Mouse (Mus musculus) cerebellum, adult (tissue): ENCODE measurements around the gene Ceacam16.

Experiments
- ATAC-seq: cut with Nextera tagmentation; 2 replicates; pipeline ENCODE4 v1.9.2; 2017; ENCODE audit warnings: mild to moderate bottlenecking, moderate library complexity, mixed read lengths; ENCODE audit not compliant: insufficient number of reproducible peaks, low FRiP score, low TSS enrichment

The Ceacam16 gene

DNA sequence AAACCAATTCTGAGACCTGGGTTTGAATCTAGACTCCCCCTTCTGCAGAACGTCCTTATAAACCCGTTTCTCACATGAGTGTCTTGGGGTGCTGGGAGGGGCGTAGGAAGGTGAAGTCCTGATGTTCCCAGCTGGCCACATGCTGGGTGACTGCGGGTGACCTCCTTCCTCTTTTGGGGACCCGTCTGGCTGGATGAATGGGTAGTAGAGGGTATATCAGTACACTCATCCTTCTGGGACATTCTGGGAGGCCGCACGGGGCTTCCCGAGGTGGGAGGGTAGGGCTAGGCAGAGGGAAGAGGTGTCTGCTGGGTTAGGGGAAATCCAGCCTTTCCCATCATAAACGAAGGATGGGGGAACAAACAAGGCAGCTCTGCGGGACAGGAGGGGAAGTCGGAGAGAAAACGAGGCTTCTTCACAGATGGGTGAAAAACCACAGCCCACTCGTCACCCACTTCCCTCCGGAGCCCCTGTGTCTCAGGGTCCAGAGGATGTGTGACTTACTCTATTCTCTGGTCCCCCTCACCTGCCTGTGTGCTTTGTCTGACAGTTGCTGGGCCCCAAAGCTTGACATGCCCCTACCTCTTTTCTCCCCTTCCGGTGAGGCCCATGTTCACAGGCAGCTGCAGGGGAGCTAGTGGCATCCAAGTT lies 16.5 kb downstream of the Ceacam16 start:
- ATAC-seq: no peak

DNA sequence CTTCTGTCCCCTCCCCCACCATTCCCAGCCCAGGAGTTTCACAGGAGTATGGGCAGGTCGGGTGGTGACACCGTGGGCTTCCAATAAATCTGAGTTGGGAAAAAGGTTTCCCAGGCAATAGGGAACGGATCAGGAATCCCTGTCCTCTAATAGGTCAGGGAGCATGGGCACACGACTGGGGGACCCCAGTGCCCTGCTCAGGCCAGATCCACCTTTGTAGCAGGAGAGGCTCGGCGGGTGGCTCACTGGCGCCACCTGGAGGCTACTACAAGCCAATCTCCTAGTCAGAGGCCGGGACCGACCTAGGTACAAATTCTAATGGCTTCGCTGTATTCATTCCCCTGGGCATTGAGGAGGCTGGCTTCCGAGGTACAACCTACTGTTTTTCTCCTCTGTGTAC lies 17.5 kb downstream of the Ceacam16 start:
- ATAC-seq: 0 out of 2 replicates have a peak, but pooled peaks have one; percentile 10

DNA sequence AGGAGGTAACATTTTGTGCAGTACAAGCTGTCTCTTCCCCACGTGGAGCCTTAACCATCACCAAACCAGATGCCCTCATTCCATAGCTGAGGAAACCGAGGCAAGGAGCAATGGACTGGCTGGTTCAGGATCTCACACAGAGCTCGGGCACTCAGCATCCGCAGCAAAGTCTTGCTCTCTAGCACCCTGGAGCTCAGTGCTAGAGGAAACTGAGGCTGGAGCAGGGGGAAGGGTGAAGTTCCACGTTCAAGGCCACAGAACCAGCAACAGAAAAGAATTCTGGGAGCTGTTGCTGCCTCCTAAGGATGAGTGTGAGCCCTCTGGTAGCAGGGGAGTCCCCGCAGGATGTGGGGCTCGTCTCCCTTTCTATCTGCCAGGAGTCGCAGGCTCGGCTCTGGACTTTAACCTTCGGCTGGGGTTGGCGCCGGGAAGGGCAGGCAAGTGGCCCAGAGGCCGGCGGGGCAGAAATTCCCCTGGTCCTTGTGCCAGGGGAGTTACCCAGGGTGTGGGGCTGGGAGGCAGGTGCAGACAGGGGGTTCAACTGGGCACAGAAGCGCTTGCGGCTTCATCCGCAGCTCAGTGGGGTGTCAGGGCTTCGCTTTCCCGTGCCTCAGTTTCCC lies 18.1 kb downstream of the Ceacam16 start:
- no peak for ATAC-seq

- ATAC-seq: no peak
Observed at GRCm38 (mm10) chr7:19841686-19842413, 19.2 kb downstream of the Ceacam16 start.

- ATAC-seq: no peak
Observed at GRCm38 (mm10) chr7:19840936-19841335, 20.2 kb downstream of the Ceacam16 start.

DNA sequence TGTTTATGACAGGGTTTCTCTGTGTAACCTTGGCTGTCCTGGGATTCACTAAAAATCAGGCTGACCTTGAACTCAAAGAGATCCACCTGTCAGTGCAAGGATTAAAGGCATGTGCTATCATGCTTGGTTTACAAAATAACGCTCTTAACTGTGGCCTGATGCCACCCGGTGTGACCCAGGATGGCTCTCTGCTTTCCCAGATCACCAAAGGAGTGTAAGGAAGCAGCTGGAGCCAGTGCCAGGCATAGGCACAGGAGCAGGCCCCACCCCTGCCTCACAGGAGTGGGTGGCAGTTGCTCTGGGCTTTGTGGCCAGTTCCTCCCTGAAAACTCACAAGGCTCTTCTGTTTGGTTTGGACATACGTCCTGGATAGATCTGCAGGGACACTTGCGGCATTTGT lies 20.7 kb downstream of the Ceacam16 start:
- no peak for ATAC-seq

- ATAC-seq: no peak
Observed at GRCm38 (mm10) chr7:19836843-19837242, 24.3 kb downstream of the Ceacam16 start.

DNA sequence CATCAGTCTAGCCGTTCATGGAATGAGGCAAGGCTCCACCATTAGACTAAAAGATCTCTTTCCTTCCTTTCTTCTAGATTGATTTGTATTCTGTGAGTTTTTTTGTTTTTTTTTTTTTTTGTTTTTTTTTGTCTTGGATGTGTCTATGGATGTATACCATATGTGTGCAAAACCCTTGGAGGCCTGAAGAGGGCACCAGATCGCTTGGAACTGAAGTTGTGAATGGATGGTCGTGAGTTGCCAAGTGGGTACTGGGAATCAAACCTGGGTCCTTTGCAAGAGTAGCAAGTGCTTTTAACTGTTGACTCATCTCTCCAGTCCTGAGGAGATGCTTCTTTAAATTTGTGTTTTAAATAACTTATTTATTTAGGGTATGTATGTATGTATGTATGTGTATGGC lies 27.0 kb downstream of the Ceacam16 start:
- no peak for ATAC-seq

- no peak for ATAC-seq
Observed at GRCm38 (mm10) chr7:19831837-19832236, 29.3 kb downstream of the Ceacam16 start.

DNA sequence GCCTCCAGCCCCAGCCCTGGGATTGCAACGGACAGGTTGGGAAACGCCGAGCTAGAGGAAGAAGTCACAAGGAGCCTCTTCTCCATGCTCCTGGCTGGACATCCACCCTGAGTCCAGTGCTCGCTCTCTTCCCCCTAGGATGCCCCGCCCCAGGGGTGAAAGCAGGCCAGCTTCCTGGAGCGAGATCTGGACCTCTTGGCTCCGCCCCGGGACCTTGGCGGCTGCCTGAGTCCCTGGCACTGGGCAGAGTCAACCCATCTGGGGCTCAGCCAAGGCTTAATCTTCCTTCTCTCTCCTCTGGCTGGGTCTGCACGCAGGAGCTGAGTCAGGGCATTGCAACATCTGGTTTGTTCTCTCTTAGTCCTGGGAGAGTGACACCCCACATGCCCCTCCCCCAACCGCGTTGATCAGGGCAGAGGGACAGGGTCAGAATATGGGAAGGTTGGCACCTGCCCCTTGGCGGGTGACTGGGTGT lies 30.4 kb downstream of the Ceacam16 start:
- ATAC-seq: no peak; the same call in 1 of the 2 replicates

DNA sequence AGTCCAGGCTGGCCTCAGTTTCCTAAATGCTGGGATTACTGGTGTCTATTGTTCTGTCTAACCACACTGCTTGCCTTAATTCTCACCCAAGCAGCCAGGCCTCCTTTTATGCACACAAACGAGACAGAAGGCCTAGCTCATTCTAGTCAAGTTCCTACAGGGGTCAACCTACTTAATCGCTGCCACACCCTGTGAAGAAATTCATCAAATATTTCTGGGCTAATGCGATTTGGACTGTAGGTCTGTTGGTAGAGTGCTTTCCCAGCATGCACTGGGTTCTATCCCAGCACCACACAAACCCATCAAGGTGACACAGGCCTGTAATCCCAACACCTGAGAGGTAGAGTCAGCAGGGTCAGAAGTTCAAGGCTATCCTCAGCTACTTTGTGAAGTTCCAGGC lies 31.4 kb downstream of the Ceacam16 start:
- ATAC-seq: no peak

DNA sequence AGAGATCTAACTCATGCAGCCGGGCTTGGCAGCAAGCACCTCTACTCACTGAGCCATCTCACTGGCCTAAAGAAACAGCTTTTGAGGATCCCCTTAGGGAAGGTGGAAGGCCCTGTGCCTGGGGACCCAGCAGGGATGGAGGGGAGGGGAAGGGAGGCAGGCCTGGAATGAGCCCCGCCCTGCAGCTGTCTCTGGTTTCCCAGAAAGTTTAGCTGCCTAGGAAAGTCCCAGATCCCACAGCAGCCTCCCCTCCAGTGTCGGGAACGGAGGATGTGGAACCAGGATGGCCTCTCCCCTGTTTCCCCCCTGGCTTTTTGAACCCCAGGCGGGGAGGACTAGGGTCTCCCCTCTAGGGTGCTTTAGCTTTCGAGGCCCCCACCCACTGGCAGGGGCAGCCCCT lies 34.3 kb downstream of the Ceacam16 start:
- no peak for ATAC-seq

- no peak for ATAC-seq
Observed at GRCm38 (mm10) chr7:19824182-19824973, 36.7 kb downstream of the Ceacam16 start.

DNA sequence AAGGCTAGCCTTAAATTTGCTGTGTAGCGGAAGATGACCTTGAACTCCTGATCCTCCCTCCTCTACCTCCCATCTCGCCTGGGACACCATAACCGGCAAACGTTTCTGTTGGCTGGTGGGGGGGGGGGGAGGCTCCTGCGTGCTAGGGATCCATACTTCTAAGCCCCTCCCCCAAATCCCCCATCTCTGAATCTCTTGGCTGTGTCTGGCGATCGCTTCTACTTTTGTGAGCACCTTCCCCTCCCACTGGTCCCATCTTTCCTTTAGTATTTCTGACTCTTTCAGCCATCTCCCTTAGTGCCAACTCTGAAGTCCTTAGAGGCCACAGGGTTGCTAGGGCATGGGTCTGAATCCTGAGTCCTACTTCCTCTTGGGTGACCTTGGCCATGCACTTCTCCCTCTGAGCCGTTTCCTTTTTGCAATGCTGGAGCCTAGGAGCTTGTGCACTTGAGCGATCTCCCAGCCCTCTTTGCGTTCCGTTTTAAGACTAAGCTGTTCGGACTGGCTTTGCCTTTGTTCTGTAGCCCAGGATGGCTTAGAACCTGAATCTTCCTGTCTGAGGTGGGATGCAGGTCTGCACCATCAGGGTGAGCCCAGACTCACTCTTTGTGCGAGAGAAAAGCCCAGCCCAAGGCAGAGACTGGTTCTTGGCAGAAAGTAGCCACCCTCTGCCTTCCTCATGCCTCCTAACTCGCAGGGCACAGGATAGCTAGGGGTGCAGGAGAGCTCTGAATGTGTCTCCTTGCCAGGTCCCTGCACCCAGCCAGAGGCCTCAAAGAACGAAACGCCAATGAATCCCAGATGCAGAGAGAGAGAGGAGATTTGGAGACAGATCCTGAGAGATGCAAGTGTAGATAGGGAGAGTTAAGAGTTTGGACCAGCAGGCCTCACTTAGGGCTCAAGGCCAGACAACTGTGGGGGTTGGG lies 37.6 kb downstream of the Ceacam16 start:
- ATAC-seq: no peak

DNA sequence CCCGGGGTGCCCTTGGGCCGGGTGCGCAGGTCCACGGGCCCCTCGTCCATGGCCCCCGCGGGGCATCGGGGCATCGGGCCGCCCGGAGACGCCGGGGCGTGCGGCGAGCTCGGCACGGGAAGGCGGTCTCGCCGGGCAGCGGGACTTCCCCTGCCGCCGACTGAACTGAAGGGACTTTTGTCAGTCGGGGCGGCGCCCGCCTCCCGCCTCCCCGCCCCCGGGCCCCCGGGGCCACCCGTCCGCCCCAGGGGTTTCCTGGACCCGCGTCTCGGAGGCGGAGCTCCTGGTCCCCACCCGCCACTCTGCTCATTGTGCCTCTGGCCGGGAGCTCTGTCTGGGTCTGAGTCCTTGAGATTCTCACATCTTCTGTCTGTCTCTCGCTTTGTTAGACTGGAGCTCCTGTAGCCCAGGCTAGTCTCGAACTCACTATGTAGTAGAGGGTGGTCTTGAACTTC lies 38.5 kb downstream of the Ceacam16 start, which contains the start of gene Bcl3:
Bcl3 (minus strand) TSS at position 167 of the 455 bp plus-strand sequence.
- no peak for ATAC-seq

- ATAC-seq: no peak
Observed at GRCm38 (mm10) chr7:19822193-19822592, 38.9 kb downstream of the Ceacam16 start.

DNA sequence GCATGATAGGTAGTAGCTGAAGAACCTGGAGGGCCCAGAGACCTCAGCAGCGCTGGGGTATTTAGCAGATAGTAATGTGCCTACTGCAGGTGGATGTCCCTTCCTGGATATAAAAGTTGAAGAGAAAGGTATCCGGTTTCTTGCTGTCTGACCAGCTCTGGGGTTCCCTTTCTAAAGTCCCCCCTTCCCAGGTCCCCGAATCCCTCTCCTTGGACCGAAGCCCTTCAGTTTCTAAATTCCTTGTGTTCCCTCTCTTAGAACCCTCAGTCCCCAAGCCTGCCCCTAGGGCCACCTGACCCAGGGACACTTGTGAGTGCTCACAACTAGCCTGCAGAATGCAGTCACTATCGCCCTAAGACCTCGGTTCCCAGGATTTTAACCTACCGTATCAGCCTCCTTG lies 39.5 kb downstream of the Ceacam16 start:
- no peak for ATAC-seq

GRCm38 (mm10) chr7:19820347-19821048 lies 40.6 kb downstream of the Ceacam16 start:
- no peak for ATAC-seq

DNA sequence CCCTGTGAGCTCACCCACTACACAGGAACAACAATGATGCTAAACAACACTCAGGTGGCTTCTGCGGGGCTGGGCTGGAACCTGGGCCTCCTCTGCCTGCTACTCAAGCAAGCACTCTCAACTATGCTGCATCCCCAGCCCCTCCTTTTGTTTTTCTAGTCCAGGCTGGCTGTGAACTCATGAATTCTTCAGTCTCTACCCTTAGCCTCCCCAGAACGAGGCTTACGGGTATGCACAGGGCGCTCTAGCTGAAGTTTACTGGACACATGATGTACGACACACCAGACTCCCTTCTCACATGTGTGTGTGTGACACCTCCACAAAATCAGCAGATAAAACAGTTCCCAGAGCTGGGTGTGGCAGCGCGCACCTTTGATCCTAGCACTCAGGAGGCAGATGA lies 42.2 kb downstream of the Ceacam16 start:
- no peak for ATAC-seq
